Mouse (Mus musculus) cerebellum, postnatal 36 days (tissue): ENCODE results near the gene Ccdc106.
A peak's percentile ranks its signal among the peaks of the same experiment; 100 is the strongest.
"Not testable (repeated sequence)": the region's sequence is repeated elsewhere in the genome, so short reads cannot be mapped to it uniquely, and the experiment has no call there.

ENCODE experiments used
- DNase-seq, 2 experiments: peaks; one replicate each; pipeline ENCODE4 v3.0.0; 2021 to 2022; ENCODE audit warnings: mixed read lengths in 2 of 2

Gene Ccdc106

GRCm38 (mm10) chr7:5020000-5020681, at the start of gene Ccdc106, which contains the start of gene Zfp865:
Gene Ccdc106 (plus strand): TSS chr7:5020553.
Gene Zfp865 (plus strand): TSS chr7:5020376.
- DNase-seq, result peak; percentile 98

DNA sequence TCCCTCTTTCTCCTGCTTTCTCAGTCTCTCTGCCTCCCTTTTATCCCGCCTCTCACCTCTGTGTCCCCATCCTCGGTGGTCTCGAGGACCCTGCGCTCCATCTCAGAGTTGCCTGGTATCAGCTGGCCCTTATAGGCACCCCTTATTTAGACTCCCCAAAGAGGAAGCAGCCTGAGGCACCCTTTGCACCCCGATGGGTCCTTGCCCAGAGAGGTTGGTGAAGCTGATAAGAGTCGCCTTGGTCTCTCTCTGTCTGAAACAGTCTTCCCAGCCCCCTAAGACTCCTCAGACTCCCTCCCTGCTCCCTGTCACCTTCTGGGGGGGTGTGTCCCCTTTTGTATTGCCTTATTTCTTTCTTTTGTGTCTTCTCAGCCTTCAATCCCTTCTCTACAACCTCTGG, 49.3 kb upstream of the Ccdc106 start, which contains the start of gene Sbk3:
Gene Sbk3 (minus strand): TSS at position 101 of the 400 bp plus-strand sequence.
- DNase-seq, result no peak

GRCm38 (mm10) chr7:4971710-4972109, 48.6 kb upstream of the Ccdc106 start:
- DNase-seq, result no peak

- DNase-seq, result no peak
Measured at GRCm38 (mm10) chr7:4972321-4973047, 47.9 kb upstream of the Ccdc106 start.

DNA sequence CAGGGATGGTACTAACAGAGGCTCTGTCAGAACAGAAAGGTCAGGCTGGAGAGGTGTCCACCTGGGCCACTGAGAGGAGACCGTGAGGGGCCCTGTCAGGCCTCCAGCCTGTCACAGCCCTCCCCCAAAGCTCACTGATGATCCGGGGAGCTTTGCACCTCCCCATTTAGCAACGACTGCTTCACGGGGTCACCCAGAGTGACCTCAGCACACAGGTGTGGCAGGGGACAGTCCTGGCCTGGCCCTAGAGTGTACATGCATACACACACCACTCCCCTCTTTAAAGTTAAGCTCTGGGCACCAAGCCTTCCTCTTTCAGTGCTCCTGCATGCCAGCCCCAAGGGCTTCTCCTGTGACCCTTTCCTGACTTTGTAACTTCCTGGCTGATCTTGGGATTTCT, 44.9 kb upstream of the Ccdc106 start:
- no peak for DNase-seq

GRCm38 (mm10) chr7:4976832-4977231, 43.5 kb upstream of the Ccdc106 start:
- no peak for DNase-seq

GRCm38 (mm10) chr7:4988250-4988649, 32.1 kb upstream of the Ccdc106 start:
- no peak for DNase-seq

DNA sequence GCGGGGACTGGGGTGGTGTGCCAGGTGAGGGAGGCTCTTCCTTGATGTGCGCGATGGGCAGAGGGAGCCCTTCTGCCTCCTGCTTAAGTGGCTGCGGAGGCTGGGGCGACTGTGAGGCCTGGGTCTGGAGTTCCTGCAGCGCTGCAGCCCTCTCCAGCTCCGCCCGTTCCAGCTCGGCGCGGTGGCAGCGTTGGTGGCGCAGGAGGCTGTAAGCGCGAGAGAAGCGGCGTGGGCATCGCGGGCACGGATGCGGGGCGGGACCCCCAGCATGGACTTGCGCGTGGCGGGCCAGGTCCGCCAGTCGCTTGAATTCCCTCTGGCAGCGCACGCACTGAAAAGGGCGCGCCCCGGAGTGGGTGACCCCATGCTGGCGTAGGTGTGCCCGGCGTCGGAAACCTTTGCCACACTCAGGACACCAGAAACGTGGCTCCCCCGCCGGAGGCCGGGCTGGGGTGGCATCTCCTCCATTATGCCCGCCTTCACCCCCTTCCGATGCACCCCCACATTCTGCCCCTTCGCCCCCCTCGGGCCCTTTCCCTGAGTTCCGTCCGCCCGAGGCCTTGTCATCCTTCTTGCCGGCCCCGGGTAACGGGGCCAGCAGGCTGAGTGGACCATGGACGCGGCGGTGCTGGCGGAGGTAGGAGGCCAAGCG, 26.9 kb upstream of the Ccdc106 start:
- DNase-seq, result peak; percentile 17 to 35

- peak; percentile 37 to 55 for DNase-seq
Measured at GRCm38 (mm10) chr7:4993999-4994788, 26.2 kb upstream of the Ccdc106 start.

GRCm38 (mm10) chr7:4995268-4996002, 24.9 kb upstream of the Ccdc106 start:
- DNase-seq, result no peak

- DNase-seq, result peak; percentile 98
Measured at GRCm38 (mm10) chr7:4996003-4996895, 24.1 kb upstream of the Ccdc106 start, which contains the start of gene Zfp579. Gene Zfp579 (minus strand): TSS chr7:4996158.

DNA sequence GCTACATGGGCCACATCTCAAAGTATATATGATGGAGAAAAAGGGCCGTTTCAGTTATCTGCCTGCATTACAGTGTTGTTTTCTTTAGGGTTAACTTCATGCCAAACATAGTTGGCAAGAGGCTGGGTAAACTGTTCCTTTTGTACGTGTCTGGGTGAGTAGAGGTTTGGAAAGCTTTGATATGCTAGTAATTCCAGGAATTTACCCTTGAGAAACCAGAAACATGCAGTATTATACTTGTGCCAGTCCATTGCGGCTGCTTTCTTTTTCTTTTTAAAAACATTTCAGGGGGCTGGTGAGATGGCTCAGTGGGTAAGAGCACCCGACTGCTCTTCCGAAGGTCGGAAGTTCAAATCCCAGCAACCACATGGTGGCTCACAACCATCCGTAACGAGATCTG, 23.4 kb upstream of the Ccdc106 start:
- DNase-seq, result no peak

GRCm38 (mm10) chr7:4999876-5000275, 20.5 kb upstream of the Ccdc106 start:
- no peak for DNase-seq

DNA sequence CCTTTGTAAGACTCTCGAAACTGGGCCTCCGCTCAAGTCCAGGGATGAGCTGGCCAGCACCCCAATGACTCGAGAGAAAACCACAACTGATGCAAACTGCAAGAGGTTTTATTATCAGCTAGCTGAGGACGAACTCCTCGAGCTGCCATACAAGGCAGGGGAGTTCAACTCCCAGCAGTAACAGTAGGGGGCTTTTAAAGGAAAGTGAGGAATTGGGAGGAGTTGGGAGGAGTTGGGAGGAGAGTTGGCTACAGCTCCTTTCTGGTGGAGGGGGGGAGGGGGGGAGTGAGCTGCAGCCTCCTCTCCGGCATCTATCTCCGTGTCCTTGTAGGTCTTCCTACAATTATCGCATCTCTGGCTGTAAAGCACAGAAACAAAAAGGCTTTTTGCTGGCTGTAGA, 17.5 kb upstream of the Ccdc106 start:
- DNase-seq, result not testable (repeated sequence)

- DNase-seq, result no peak
Measured at GRCm38 (mm10) chr7:5008229-5008628, 12.1 kb upstream of the Ccdc106 start.

DNA sequence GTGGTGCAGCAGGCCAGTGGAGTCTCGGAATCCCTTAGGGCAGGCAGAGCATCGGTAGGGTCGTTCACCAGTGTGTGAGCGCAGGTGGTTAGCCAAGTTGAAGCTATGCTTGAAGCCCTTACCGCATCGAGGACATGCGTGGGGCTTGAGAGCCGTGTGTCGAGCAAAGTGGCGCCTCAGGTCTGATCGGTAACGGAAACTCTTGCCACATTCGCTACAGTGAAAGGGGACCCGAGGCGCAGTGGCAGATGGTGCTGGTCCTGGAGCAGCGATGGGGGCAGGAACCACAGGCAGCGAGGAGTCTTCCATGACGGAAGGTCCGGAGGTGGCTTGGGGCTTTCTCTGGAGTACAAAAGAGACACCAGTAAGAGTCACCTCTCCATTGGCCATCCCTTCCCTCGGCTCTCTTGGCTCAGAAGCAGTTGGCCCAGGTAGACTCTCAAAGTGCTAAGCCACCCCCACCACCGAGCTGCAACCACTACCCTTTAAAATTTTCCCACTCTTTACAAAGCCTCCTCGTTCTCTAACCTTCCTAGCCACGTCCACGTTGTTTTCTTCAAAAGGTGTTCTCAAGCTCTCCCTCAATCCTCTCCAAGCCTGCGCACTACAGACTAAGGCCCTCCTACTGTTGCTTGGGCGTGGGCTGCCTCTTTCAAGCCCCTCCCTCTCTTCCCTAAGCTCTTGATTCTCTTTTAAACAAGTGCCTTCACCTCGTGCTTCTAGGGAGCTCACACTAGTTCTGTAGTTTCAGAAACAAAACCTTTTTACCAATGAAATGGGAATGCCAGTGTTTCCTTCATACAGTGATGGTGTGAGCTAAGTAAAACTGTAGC, 7.5 kb upstream of the Ccdc106 start:
- DNase-seq, result no peak

- DNase-seq, result peak; percentile 95 to 98
Measured at GRCm38 (mm10) chr7:5014251-5015117, 5.9 kb upstream of the Ccdc106 start, which contains the start of the genes Zfp524 and Fiz1. Gene Zfp524 (plus strand): TSS chr7:5014415. Gene Fiz1 (minus strand): TSS chr7:5014697.

- peak; percentile 87 to 90 for DNase-seq
Measured at GRCm38 (mm10) chr7:5015118-5016001, 5.0 kb upstream of the Ccdc106 start, which contains the start of gene Gm44973. Gene Gm44973 (plus strand): TSS chr7:5015496.
